Mouse (Mus musculus): Measurements from ENCODE around the gene Plekhg2. TPM values are rescaled to one million over a fixed set of nuclear protein-coding genes. Genes with fewer than 3 reads are reported as not detected.

Gene Plekhg2
- polyA plus RNA-seq, 1 experiment, result 0.53 TPM

- Histone ChIP-seq H3K9me3 (ENCODE audit: control insufficient read depth, low read length) (no peaks in the 10 kb centered on the region), H3K27me3 (ENCODE audit: control insufficient read depth) (peaks cover 5% of the 10 kb centered on the region), H3K4me1 (ENCODE audit: control insufficient read depth) (peaks cover 98% of the 10 kb centered on the region), H3K36me3 (ENCODE audit: control insufficient read depth) (peaks cover 9% of the 10 kb centered on the region), H3K4me3 (replicated peaks) (peak overlapping the region; percentile 75)
- TF ChIP-seq GATA1 (IDR thresholded peaks at IDR 0.05; ENCODE audit: low read length), result no peak
- no peak for TF ChIP-seq TAL1 (IDR thresholded peaks at IDR 0.05; ENCODE audit: low read length)
Observed at GRCm38 (mm10) chr7:28378769-28379651, 6.6 kb upstream of the Plekhg2 start.

GRCm38 (mm10) chr7:28378066-28378690 lies 5.8 kb upstream of the Plekhg2 start:
- H3K4me1 ChIP-seq (ENCODE audit: control insufficient read depth), result peaks cover 97% of the 10 kb centered on the region
- TF ChIP-seq GATA1 (IDR thresholded peaks at IDR 0.05; ENCODE audit: low read length) (no peak), TAL1 (IDR thresholded peaks at IDR 0.05; ENCODE audit: low read length) (no peak)
- H3K27me3 ChIP-seq (ENCODE audit: control insufficient read depth), result peaks cover 5% of the 10 kb centered on the region
- H3K36me3 ChIP-seq (ENCODE audit: control insufficient read depth), result peaks cover 9% of the 10 kb centered on the region
- H3K9me3 ChIP-seq (ENCODE audit: control insufficient read depth, low read length), result no peaks in the 10 kb centered on the region
- H3K4me3 ChIP-seq (replicated peaks), result peak overlapping the region; percentile 75

GRCm38 (mm10) chr7:28377190-28378065 lies 5.0 kb upstream of the Plekhg2 start:
- Histone ChIP-seq H3K27me3 (ENCODE audit: control insufficient read depth) (peaks cover 5% of the 10 kb centered on the region), H3K9me3 (ENCODE audit: control insufficient read depth, low read length) (no peaks in the 10 kb centered on the region), H3K36me3 (ENCODE audit: control insufficient read depth) (peaks cover 9% of the 10 kb centered on the region), H3K4me1 (ENCODE audit: control insufficient read depth) (peaks cover 97% of the 10 kb centered on the region), H3K4me3 (replicated peaks) (peak overlapping the region; percentile 75)
- TF ChIP-seq GATA1 (IDR thresholded peaks at IDR 0.05; ENCODE audit: low read length) (no peak), TAL1 (IDR thresholded peaks at IDR 0.05; ENCODE audit: low read length) (no peak)

GRCm38 (mm10) chr7:28376011-28376771 lies 3.8 kb upstream of the Plekhg2 start:
- Histone ChIP-seq H3K4me1 (ENCODE audit: control insufficient read depth) (peaks cover 96% of the 10 kb centered on the region), H3K36me3 (ENCODE audit: control insufficient read depth) (peaks cover 9% of the 10 kb centered on the region), H3K9me3 (ENCODE audit: control insufficient read depth, low read length) (no peaks in the 10 kb centered on the region), H3K4me3 (replicated peaks) (peak overlapping the region; percentile 65), H3K27me3 (ENCODE audit: control insufficient read depth) (peaks cover 15% of the 10 kb centered on the region)
- TF ChIP-seq GATA1 (IDR thresholded peaks at IDR 0.05; ENCODE audit: low read length) (no peak), TAL1 (IDR thresholded peaks at IDR 0.05; ENCODE audit: low read length) (no peak)

- H3K9me3 ChIP-seq (ENCODE audit: control insufficient read depth, low read length), result no peaks in the 10 kb centered on the region
- peaks cover 94% of the 10 kb centered on the region for H3K4me1 ChIP-seq (ENCODE audit: control insufficient read depth)
- peak overlapping the region; percentile 65 for H3K4me3 ChIP-seq (replicated peaks)
- H3K36me3 ChIP-seq (ENCODE audit: control insufficient read depth), result peaks cover 9% of the 10 kb centered on the region
- peaks cover 23% of the 10 kb centered on the region for H3K27me3 ChIP-seq (ENCODE audit: control insufficient read depth)
- TF ChIP-seq TAL1 (IDR thresholded peaks at IDR 0.05; ENCODE audit: low read length) (no peak), GATA1 (IDR thresholded peaks at IDR 0.05; ENCODE audit: low read length) (no peak)
Observed at GRCm38 (mm10) chr7:28375176-28375921, 3.0 kb upstream of the Plekhg2 start.

GRCm38 (mm10) chr7:28374647-28375046 lies 2.2 kb upstream of the Plekhg2 start:
- Histone ChIP-seq H3K36me3 (ENCODE audit: control insufficient read depth) (peaks cover 12% of the 10 kb centered on the region), H3K4me1 (ENCODE audit: control insufficient read depth) (peaks cover 87% of the 10 kb centered on the region), H3K27me3 (ENCODE audit: control insufficient read depth) (peaks cover 29% of the 10 kb centered on the region), H3K4me3 (replicated peaks) (no peak overlapping the region), H3K9me3 (ENCODE audit: control insufficient read depth, low read length) (no peaks in the 10 kb centered on the region)
- TF ChIP-seq TAL1 (IDR thresholded peaks at IDR 0.05; ENCODE audit: low read length), result no peak
- TF ChIP-seq GATA1 (IDR thresholded peaks at IDR 0.05; ENCODE audit: low read length), result no peak

- H3K27me3 ChIP-seq (ENCODE audit: control insufficient read depth), result peaks cover 29% of the 10 kb centered on the region
- peaks cover 81% of the 10 kb centered on the region for H3K4me1 ChIP-seq (ENCODE audit: control insufficient read depth)
- H3K9me3 ChIP-seq (ENCODE audit: control insufficient read depth, low read length), result no peaks in the 10 kb centered on the region
- no peak overlapping the region for H3K4me3 ChIP-seq (replicated peaks)
- peaks cover 12% of the 10 kb centered on the region for H3K36me3 ChIP-seq (ENCODE audit: control insufficient read depth)
- TF ChIP-seq GATA1 (IDR thresholded peaks at IDR 0.05; ENCODE audit: low read length) (no peak), TAL1 (IDR thresholded peaks at IDR 0.05; ENCODE audit: low read length) (no peak)
Observed at GRCm38 (mm10) chr7:28373891-28374495, 1.6 kb upstream of the Plekhg2 start.

Measured in erythroblast, embryonic 14.5 days (primary cell).